Mouse (Mus musculus) liver, embryonic 11.5 days (tissue): ENCODE data around the gene Fam227b. TPM values are rescaled to one million over a fixed set of nuclear protein-coding genes. Genes with fewer than 3 reads are reported as not detected.

Experiments
- ATAC-seq: fragments of 200-750 bp; cut with Nextera tagmentation; replicated peaks from 2 replicates; pipeline ENCODE4 v1.8.0; 2017; ENCODE audit warnings: moderate number of reproducible peaks, mild to moderate bottlenecking, moderate TSS enrichment, moderate library complexity; ENCODE audit not compliant: low FRiP score
- DNase-seq: peaks from one replicate; pipeline ENCODE4 v3.0.0-alpha.2; 2017; ENCODE audit warnings: low spot score
- H3K27ac ChIP-seq: fragments of 300-500 bp; sonication (generic); 2 replicates; pipeline ENCODE4 v1.5.1; 2014; ENCODE audit warnings: mild to moderate bottlenecking, low read depth, low read length, control low read depth
- H3K27me3 ChIP-seq: fragments of 300-500 bp; sonication (generic); replicated peaks from 2 replicates; pipeline ENCODE4 v1.6.1; 2014; ENCODE audit warnings: low read length, mixed read lengths; ENCODE audit not compliant: control insufficient read depth, insufficient read depth
- H3K36me3 ChIP-seq: fragments of 300-500 bp; sonication (generic); 2 replicates; pipeline ENCODE4 v1.6.1; 2014; ENCODE audit warnings: mild to moderate bottlenecking, low read length, moderate library complexity, mixed read lengths; ENCODE audit not compliant: control insufficient read depth, insufficient read depth
- H3K4me1 ChIP-seq: fragments of 300-500 bp; sonication (generic); replicated peaks from 2 replicates; pipeline ENCODE4 v1.6.1; 2014; ENCODE audit warnings: low read length, mixed read lengths; ENCODE audit not compliant: control insufficient read depth, insufficient read depth
- H3K4me2 ChIP-seq: fragments of 300-500 bp; sonication (generic); 2 replicates; pipeline ENCODE4 v1.6.1; 2014; ENCODE audit warnings: mild to moderate bottlenecking, control low read depth, moderate library complexity
- H3K4me3 ChIP-seq: fragments of 300-500 bp; sonication (generic); 2 replicates; pipeline ENCODE4 v1.5.1; 2014; ENCODE audit warnings: low read depth, low read length, control low read depth
- H3K9ac ChIP-seq: fragments of 300-500 bp; sonication (generic); 2 replicates; pipeline ENCODE4 v1.6.1; 2014; ENCODE audit warnings: low read depth, low read length, control low read depth
- H3K9me3 ChIP-seq: fragments of 300-500 bp; sonication (generic); 2 replicates; pipeline ENCODE4 v1.6.1; 2016; ENCODE audit warnings: low read length, inconsistent platforms, mixed read lengths; ENCODE audit not compliant: control insufficient read depth
- WGBS: fragments of 180-500 bp; shearing (Covaris S2); extraction: QIAGEN DNeasy Blood & Tissue Kit; methylation state at CpG from one replicate; pipeline ENCODE4 v1.1.7; 2014; 5-methylcytosine and 5-hydroxymethylcytosine counted together
- polyA plus RNA-seq: library from polyadenylated mRNA; unstranded; fragments of >200 nt; fragmentation: Nextera tagmentation; extraction: Ambion mirVana; gene quantifications from 2 replicates; pipeline ENCODE4 v1.2.1, GENCODE M21; 2014

Fam227b gene
- polyA plus RNA-seq, 1 experiment from 2014 or later = not detected

DNA sequence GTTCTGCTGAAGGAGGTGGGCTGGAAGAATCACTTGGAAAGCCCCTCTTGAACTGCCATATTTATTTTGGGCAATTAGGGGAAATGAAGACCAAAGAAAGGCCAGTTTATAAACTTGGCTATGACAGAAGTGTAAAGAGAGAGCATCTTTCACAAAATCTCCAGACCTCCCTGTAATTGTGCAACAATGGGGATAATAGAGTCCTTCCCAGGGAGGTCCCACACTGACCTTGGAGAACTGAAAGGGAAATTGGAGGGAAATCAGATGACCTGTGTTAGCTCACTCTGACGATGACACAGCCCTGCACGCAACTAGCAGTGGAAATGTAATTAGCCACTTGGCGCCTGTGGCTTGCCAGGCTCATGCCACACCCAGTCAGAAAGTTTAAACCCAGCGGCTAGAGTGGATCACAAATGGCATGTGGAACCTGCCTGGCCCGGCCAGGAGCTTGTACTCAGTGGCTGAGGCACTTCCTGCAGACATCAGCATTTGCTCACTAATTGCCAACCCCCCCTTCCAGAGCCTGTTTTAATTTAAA lies 175.9 kb downstream of the Fam227b start:
- 67% methylated on average over 5 of the region's 5 CpGs for WGBS
- Histone ChIP-seq H3K4me3 (no peak overlapping the region), H3K27ac (no peak overlapping the region), H3K9me3 (no peaks in the 10 kb centered on the region), H3K27me3 (no peaks in the 10 kb centered on the region), H3K9ac (no peak overlapping the region), H3K36me3 (no peaks in the 10 kb centered on the region), H3K4me1 (no peaks in the 10 kb centered on the region), H3K4me2 (no peak overlapping the region)
- no peak for ATAC-seq
- no peak for DNase-seq

DNA sequence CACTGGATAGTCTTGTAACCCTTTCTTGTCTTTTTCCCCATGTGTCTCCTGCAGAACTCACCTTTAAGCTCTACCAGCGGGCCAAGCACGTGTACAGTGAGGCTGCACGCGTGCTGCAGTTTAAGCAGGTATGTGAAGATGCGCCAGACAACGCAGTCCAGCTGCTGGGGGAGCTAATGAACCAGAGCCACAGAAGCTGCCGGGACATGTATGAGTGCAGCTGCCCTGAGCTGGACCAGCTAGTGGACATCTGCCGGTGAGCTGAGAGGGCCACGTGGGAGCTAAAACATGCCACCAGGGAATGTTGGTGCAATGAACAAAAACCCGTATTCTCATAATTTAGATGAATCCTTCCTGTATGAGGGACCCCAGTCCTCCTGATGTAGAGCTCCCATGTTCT lies 176.6 kb downstream of the Fam227b start:
- no peaks in the 10 kb centered on the region for H3K36me3 ChIP-seq
- no peaks in the 10 kb centered on the region for H3K4me1 ChIP-seq
- no peak overlapping the region for H3K27ac ChIP-seq
- ATAC-seq = no peak
- H3K9me3 ChIP-seq = no peaks in the 10 kb centered on the region
- H3K4me3 ChIP-seq = no peak overlapping the region
- H3K4me2 ChIP-seq = no peak overlapping the region
- no peak for DNase-seq
- H3K27me3 ChIP-seq = no peaks in the 10 kb centered on the region
- H3K9ac ChIP-seq = no peak overlapping the region
- WGBS = 96% methylated on average over 10 of the region's 10 CpGs

GRCm38 (mm10) chr2:125973207-125973606 lies 178.6 kb downstream of the Fam227b start:
- H3K36me3 ChIP-seq = no peaks in the 10 kb centered on the region
- WGBS = 62% methylated on average over 6 of the region's 6 CpGs
- H3K9me3 ChIP-seq = no peaks in the 10 kb centered on the region
- ATAC-seq (no peak), DNase-seq (no peak)
- no peak overlapping the region for H3K27ac ChIP-seq
- H3K4me3 ChIP-seq = no peak overlapping the region
- H3K4me1 ChIP-seq = no peaks in the 10 kb centered on the region
- H3K27me3 ChIP-seq = no peaks in the 10 kb centered on the region
- no peak overlapping the region for H3K4me2 ChIP-seq
- no peak overlapping the region for H3K9ac ChIP-seq

DNA sequence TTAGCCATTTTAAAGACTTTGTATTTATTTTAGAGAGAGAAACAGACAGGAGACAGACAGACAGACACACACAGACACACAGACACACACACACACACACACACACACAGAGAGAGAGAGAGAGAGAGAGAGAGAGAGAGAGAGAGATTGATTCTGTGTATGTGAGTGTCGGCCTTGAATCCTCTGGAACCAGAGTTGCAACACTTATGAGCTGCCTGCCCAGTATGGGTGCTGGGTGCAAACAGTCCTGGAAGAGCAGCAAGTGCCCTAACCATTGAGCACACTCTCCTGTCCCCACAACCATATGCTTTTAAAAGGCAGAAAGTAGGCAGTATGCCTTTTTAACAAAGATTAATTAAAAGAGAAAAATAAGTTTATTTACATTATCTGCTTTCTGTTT lies 183.0 kb downstream of the Fam227b start:
- H3K4me2 ChIP-seq = no peak overlapping the region
- no peak overlapping the region for H3K4me3 ChIP-seq
- no peaks in the 10 kb centered on the region for H3K4me1 ChIP-seq
- no peaks in the 10 kb centered on the region for H3K36me3 ChIP-seq
- ATAC-seq (no peak), DNase-seq (no peak)
- H3K9me3 ChIP-seq = no peaks in the 10 kb centered on the region
- H3K27me3 ChIP-seq = no peaks in the 10 kb centered on the region
- WGBS = 84% methylated on average over 1 of the region's 1 CpGs
- no peak overlapping the region for H3K9ac ChIP-seq
- H3K27ac ChIP-seq = no peak overlapping the region

- 86% methylated on average over 2 of the region's 2 CpGs for WGBS
- H3K4me2 ChIP-seq = no peak overlapping the region
- no peak overlapping the region for H3K27ac ChIP-seq
- H3K27me3 ChIP-seq = no peaks in the 10 kb centered on the region
- no peaks in the 10 kb centered on the region; the same call in 1 of the 2 replicates for H3K36me3 ChIP-seq
- no peak overlapping the region for H3K9ac ChIP-seq
- H3K4me1 ChIP-seq = no peaks in the 10 kb centered on the region
- H3K4me3 ChIP-seq = no peak overlapping the region
- ATAC-seq = no peak
- no peaks in the 10 kb centered on the region for H3K9me3 ChIP-seq
- DNase-seq = no peak
These were observed 203.6 kb downstream of the Fam227b start for GRCm38 (mm10) chr2:125948195-125948594.

DNA sequence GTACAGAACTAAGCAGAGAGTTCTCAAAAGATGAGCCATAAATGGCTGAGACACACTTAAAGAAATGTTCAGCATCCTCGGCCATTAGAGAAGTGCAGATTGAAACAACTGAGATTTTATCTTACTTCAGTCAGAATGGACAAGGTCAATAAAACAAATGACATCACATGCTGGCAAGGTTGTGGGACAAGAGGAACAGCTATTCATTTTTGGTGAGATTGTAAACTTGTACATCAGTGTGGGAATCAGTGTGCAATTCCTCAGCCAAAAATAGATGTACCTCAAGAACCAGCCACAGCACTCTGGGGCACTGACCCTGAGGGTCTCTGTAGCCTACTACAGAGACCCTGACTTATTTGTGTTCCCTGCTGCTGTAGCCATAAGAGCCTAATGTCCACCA lies 208.5 kb downstream of the Fam227b start:
- no peaks in the 10 kb centered on the region for H3K27me3 ChIP-seq
- ATAC-seq = no peak
- WGBS = 72% methylated on average over 1 of the region's 1 CpGs
- H3K9me3 ChIP-seq = no peaks in the 10 kb centered on the region
- no peak overlapping the region for H3K4me3 ChIP-seq
- no peak overlapping the region for H3K9ac ChIP-seq
- H3K4me2 ChIP-seq = no peak overlapping the region
- H3K27ac ChIP-seq = no peak overlapping the region
- DNase-seq = no peak
- no peaks in the 10 kb centered on the region for H3K36me3 ChIP-seq
- H3K4me1 ChIP-seq = no peaks in the 10 kb centered on the region

DNA sequence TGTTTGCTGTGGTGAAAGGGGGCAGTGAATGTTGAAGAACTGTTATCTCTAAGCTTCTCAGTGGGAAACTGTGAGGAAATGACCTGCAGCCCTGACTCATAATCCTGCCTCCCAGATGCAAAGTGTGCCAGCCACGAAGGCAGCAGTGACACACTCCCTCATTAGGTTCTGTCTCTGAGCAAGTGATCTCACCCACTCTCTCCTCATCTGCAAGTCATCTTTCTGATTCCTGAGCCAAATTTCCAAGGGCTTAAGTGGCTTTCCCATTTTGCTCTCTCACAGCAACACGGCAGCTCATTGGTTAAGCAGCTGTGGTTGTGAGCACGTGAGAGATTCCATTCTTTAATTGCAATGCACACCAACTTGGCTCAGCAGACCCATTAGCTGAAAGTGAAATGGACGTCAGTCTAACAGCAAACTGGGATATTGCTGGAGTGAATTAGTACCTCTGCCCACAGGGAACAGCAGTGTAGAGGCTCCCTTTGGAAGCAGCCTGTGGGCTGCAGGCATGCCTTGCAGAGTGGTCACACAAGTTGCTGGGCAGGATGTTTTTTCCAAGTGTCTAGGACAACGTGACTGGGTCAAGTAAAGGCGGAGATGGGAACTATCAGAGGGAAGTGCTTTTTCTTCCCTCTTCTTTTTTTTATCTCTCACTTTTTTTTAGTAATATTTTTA lies 210.6 kb downstream of the Fam227b start:
- Histone ChIP-seq H3K9me3 (no peaks in the 10 kb centered on the region), H3K27ac (no peak overlapping the region), H3K4me2 (no peak overlapping the region), H3K9ac (no peak overlapping the region), H3K36me3 (no peaks in the 10 kb centered on the region), H3K4me1 (no peaks in the 10 kb centered on the region), H3K4me3 (no peak overlapping the region), H3K27me3 (no peaks in the 10 kb centered on the region)
- ATAC-seq = no peak
- 73% methylated on average over 6 of the region's 6 CpGs for WGBS
- DNase-seq = no peak

DNA sequence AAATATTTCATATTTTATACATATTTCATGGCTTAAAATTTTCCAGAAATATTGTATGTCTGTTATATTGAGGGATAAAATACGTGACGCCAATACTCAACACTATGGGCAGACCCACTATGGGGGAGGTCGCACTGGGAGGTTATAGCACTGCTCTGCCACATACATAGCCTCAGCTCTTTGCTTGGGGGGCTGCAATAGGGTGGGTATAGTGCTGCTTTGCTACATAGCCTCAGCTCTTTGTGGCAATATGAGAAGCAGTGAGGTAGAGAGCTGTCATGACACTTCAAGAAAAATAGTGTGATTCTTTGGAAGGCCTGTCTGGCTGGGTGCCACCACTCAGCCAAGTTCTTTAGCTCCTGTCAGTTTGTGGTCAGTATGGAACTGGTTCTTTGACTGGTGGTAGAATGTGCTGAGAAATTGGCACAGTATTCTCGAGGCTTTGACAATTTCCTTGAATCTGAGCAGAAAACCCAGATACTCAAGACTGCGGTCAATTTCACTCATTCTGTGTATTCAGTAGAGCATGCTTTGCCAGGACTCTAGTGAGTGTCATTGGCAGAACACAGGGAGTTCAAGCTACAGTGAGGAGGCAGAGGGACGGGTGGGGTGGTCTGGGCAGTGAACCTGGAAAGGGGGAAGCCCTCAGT lies 212.7 kb downstream of the Fam227b start:
- DNase-seq (no peak), ATAC-seq (no peak)
- no peaks in the 10 kb centered on the region for H3K4me1 ChIP-seq
- no peak overlapping the region for H3K27ac ChIP-seq
- 83% methylated on average over 6 of the region's 6 CpGs for WGBS
- H3K36me3 ChIP-seq = no peaks in the 10 kb centered on the region
- no peak overlapping the region for H3K9ac ChIP-seq
- no peaks in the 10 kb centered on the region for H3K9me3 ChIP-seq
- H3K4me3 ChIP-seq = no peak overlapping the region
- H3K4me2 ChIP-seq = no peak overlapping the region
- H3K27me3 ChIP-seq = no peaks in the 10 kb centered on the region

- 63% methylated on average over 5 of the region's 5 CpGs for WGBS
- ATAC-seq = no peak
These were observed 215.4 kb downstream of the Fam227b start for GRCm38 (mm10) chr2:125936396-125936795.

More at GRCm38 (mm10) chr2:125936396-125936795, 215.4 kb downstream of the Fam227b start:
- Histone ChIP-seq H3K4me1 (no peaks in the 10 kb centered on the region), H3K4me2 (no peak overlapping the region), H3K4me3 (no peak overlapping the region), H3K36me3 (no peaks in the 10 kb centered on the region), H3K27ac (no peak overlapping the region), H3K27me3 (no peaks in the 10 kb centered on the region), H3K9me3 (no peaks in the 10 kb centered on the region), H3K9ac (no peak overlapping the region)
- no peak for DNase-seq
